Mouse (Mus musculus): ENCODE measurements around the gene Gm21188. TPM values are rescaled to one million over a fixed set of nuclear protein-coding genes. Genes with fewer than 3 reads are reported as not detected.
"Not testable (repeated sequence)": the region's sequence is repeated elsewhere in the genome, so short reads cannot be mapped to it uniquely, and the experiment has no call there.

Gm21188 gene
- not detected for total RNA-seq (2022)

GRCm38 (mm10) chr13:120052085-120052484, at the start of gene Gm21188:
Gm21188 (minus strand) TSS chr13:120052194.
- DNase-seq (ENCODE audit: low spot score in 2 of 2) = not testable (repeated sequence)

GRCm38 (mm10) chr13:120099327-120099726, 47.3 kb upstream of the Gm21188 start:
- not testable (repeated sequence) for DNase-seq (ENCODE audit: low spot score in 2 of 2)

- DNase-seq (ENCODE audit: low spot score in 2 of 2) = not testable (repeated sequence)
These were observed 44.9 kb upstream of the Gm21188 start for GRCm38 (mm10) chr13:120096938-120097256.

- DNase-seq (ENCODE audit: low spot score in 2 of 2) = not testable (repeated sequence)
These were observed 44.4 kb upstream of the Gm21188 start for GRCm38 (mm10) chr13:120096241-120096937.

- DNase-seq (ENCODE audit: low spot score in 2 of 2) = not testable (repeated sequence)
These were observed 41.0 kb upstream of the Gm21188 start for GRCm38 (mm10) chr13:120092950-120093349.

- not testable (repeated sequence) for DNase-seq (ENCODE audit: low spot score in 2 of 2)
These were observed 27.6 kb upstream of the Gm21188 start for GRCm38 (mm10) chr13:120079644-120080043.

- not testable (repeated sequence) for DNase-seq (ENCODE audit: low spot score in 2 of 2)
These were observed 18.9 kb upstream of the Gm21188 start for GRCm38 (mm10) chr13:120070878-120071277.

- DNase-seq (ENCODE audit: low spot score in 2 of 2) = not testable (repeated sequence)
These were observed 18.1 kb upstream of the Gm21188 start for GRCm38 (mm10) chr13:120070012-120070598.

GRCm38 (mm10) chr13:120063439-120064089, 11.6 kb upstream of the Gm21188 start:
- DNase-seq (ENCODE audit: low spot score in 2 of 2) = not testable (repeated sequence)

GRCm38 (mm10) chr13:120062903-120063302, 10.9 kb upstream of the Gm21188 start:
- not testable (repeated sequence) for DNase-seq (ENCODE audit: low spot score in 2 of 2)

GRCm38 (mm10) chr13:120048608-120049007, 3.4 kb downstream of the Gm21188 start:
- DNase-seq (ENCODE audit: low spot score in 2 of 2) = not testable (repeated sequence)

GRCm38 (mm10) chr13:120048186-120048585, 3.8 kb downstream of the Gm21188 start:
- not testable (repeated sequence) for DNase-seq (ENCODE audit: low spot score in 2 of 2)

GRCm38 (mm10) chr13:120046422-120047209, 5.4 kb downstream of the Gm21188 start:
- not testable (repeated sequence) for DNase-seq (ENCODE audit: low spot score in 2 of 2)

- DNase-seq (ENCODE audit: low spot score in 2 of 2) = not testable (repeated sequence)
These were observed 10.8 kb downstream of the Gm21188 start for GRCm38 (mm10) chr13:120041145-120041544.

- DNase-seq (ENCODE audit: low spot score in 2 of 2) = not testable (repeated sequence)
These were observed 14.1 kb downstream of the Gm21188 start for GRCm38 (mm10) chr13:120037881-120038280.

- DNase-seq (ENCODE audit: low spot score in 2 of 2) = not testable (repeated sequence)
These were observed 15.3 kb downstream of the Gm21188 start for GRCm38 (mm10) chr13:120036577-120037115.

- peak in 1 of 2 experiments; percentile 34 for DNase-seq (ENCODE audit: low spot score in 2 of 2)
These were observed 16.8 kb downstream of the Gm21188 start for GRCm38 (mm10) chr13:120035151-120035550.

GRCm38 (mm10) chr13:120034637-120035036, 17.4 kb downstream of the Gm21188 start:
- not testable (repeated sequence) for DNase-seq (ENCODE audit: low spot score in 2 of 2)

- DNase-seq (ENCODE audit: low spot score in 2 of 2) = peak in 1 of 2 experiments; percentile 57
These were observed 18.3 kb downstream of the Gm21188 start for GRCm38 (mm10) chr13:120033516-120034190.

- peak in 1 of 2 experiments; percentile 81 for DNase-seq (ENCODE audit: low spot score in 2 of 2)
These were observed 20.3 kb downstream of the Gm21188 start for GRCm38 (mm10) chr13:120031676-120032075.

All from left cerebral cortex, adult 8-10 months (tissue).